Mouse (Mus musculus) forebrain, postnatal 0 days (tissue): ENCODE measurements around the gene Map3k9. TPM values are rescaled to one million over a fixed set of nuclear protein-coding genes. Genes with fewer than 3 reads are reported as not detected.

Experiments
- ATAC-seq: fragments of 200-750 bp; cut with Nextera tagmentation; 2 replicates; pipeline ENCODE4 v1.8.0; 2017; ENCODE audit warnings: mild to moderate bottlenecking, moderate library complexity
- DNase-seq: peaks from one replicate; pipeline ENCODE4 v3.0.0-alpha.2; 2015
- H3K27ac ChIP-seq: fragments of 300-500 bp; sonication (generic); 2 replicates; pipeline ENCODE4 v1.5.1; 2014; ENCODE audit warnings: low read depth, mild to moderate bottlenecking, antibody characterized with exemption, low read length, moderate library complexity, mixed read lengths
- H3K27me3 ChIP-seq: fragments of 300-500 bp; sonication (generic); 2 replicates; pipeline ENCODE4 v1.6.1; 2014; ENCODE audit warnings: mild to moderate bottlenecking, low read length, mixed read lengths; ENCODE audit not compliant: insufficient read depth
- H3K36me3 ChIP-seq: fragments of 300-500 bp; sonication (generic); 2 replicates; pipeline ENCODE4 v1.6.1; 2014; ENCODE audit warnings: mild to moderate bottlenecking, moderate library complexity; ENCODE audit not compliant: insufficient read depth
- H3K4me1 ChIP-seq: fragments of 300-500 bp; sonication (generic); 2 replicates; pipeline ENCODE4 v1.6.1; 2014; ENCODE audit warnings: antibody characterized with exemption; ENCODE audit not compliant: insufficient read depth
- H3K4me2 ChIP-seq: fragments of 300-500 bp; sonication (generic); 2 replicates; pipeline ENCODE4 v1.6.1; 2014; ENCODE audit warnings: low read depth, mild to moderate bottlenecking, moderate library complexity
- H3K4me3 ChIP-seq: fragments of 300-500 bp; sonication (generic); 2 replicates; pipeline ENCODE4 v1.5.1; 2014; ENCODE audit warnings: low read depth, low read length, mixed read lengths
- H3K9ac ChIP-seq: fragments of 300-500 bp; sonication (generic); 2 replicates; pipeline ENCODE4 v1.6.1; 2014; ENCODE audit warnings: mild to moderate bottlenecking
- H3K9me3 ChIP-seq: fragments of 300-500 bp; sonication (generic); 2 replicates; pipeline ENCODE4 v1.6.1; 2016; ENCODE audit warnings: low read length
- CTCF ChIP-seq: sonication (generic); IDR thresholded peaks from 2 replicates; pipeline ENCODE4 v1.5.1; 2016; ENCODE audit warnings: antibody characterized with exemption, control low read depth, low read depth
- WGBS: fragments of 180-500 bp; shearing (Covaris S2); extraction: QIAGEN DNeasy Blood & Tissue Kit; methylation state at CpG from one replicate; pipeline ENCODE4 v1.1.7; 2014; 5-methylcytosine and 5-hydroxymethylcytosine counted together
- polyA plus RNA-seq: library from polyadenylated mRNA; unstranded; fragments of >200 nt; fragmentation: Nextera tagmentation; extraction: Ambion mirVana; gene quantifications from 2 replicates; pipeline ENCODE4 v1.2.1, GENCODE M21; 2015
- total RNA-seq: library from RNA; depleted of rRNA; stranded (reverse); fragments of >200 nt; gene quantifications from 2 replicates; pipeline ENCODE4 v1.2.3, GENCODE M21; 2014

Map3k9 gene
- total and polyA plus RNA-seq, 2 experiments from 2014 or later = 6.5 to 49.2 TPM

DNA sequence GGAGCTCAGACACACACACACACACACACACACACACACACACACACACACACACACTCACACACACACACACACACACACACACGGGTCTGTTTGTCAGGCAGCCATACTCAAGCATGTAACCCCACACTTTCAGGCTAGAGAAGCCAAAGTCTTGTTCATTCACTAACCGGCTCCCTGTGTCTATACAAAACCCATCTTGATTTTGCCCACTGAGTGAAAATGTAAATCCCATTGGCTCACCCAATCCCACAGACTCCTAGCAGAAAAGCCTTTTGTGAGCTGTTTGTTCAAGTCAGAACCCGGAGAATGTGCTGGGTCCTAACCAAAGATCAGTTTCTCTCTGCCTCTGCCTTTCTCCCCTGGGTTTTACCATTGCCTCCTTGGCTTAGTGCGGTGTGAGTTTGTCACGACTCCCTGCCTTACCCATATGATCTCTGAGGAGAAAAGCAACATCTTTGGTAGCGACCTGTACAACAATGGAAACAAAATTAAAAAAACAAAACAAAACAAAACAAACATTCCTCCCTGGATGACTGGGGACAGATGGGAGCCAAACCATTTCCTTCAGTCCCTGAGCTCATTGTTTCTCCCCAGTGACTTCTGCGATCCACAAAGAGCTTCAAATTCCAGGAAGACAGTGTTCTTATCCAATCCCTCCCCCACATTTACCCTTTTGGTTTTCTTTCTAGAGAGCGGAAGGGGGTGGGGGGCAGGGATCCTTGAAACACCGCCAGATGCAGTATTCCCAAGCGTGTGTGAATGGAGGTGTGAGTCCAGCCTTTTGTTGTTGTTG is 35.6 kb upstream of the Map3k9 start:
- peak overlapping the region; percentile 27 for H3K4me2 ChIP-seq
- no peak overlapping the region for H3K9ac ChIP-seq
- ATAC-seq (0 out of 2 replicates have a peak, but pooled peaks have one; percentile 26), DNase-seq (no peak)
- TF ChIP-seq CTCF = no peak
- no peaks in the 10 kb centered on the region for H3K27me3 ChIP-seq
- H3K36me3 ChIP-seq = no peaks in the 10 kb centered on the region
- WGBS = 9% methylated on average over 10 of the region's 10 CpGs
- 0 out of 2 replicates have a peak, but pooled peaks cover 5% of the 10 kb centered on the region for H3K4me1 ChIP-seq
- H3K27ac ChIP-seq = 0 out of 2 replicates have a peak overlapping the region, but pooled peaks have one; percentile 21
- H3K9me3 ChIP-seq = no peaks in the 10 kb centered on the region
- H3K4me3 ChIP-seq = no peak overlapping the region

GRCm38 (mm10) chr12:81814742-81815141 is 33.8 kb upstream of the Map3k9 start:
- H3K4me2 ChIP-seq = no peak overlapping the region
- H3K4me1 ChIP-seq = peaks cover 6% of the 10 kb centered on the region; the same call in 1 of the 2 replicates
- no peak overlapping the region for H3K9ac ChIP-seq
- WGBS = 96% methylated on average over 5 of the region's 5 CpGs
- H3K36me3 ChIP-seq = no peaks in the 10 kb centered on the region
- no peak for DNase-seq
- ATAC-seq = no peak
- no peak overlapping the region for H3K4me3 ChIP-seq
- H3K9me3 ChIP-seq = no peaks in the 10 kb centered on the region
- no peak for TF ChIP-seq CTCF
- no peak overlapping the region for H3K27ac ChIP-seq
- no peaks in the 10 kb centered on the region for H3K27me3 ChIP-seq

DNA sequence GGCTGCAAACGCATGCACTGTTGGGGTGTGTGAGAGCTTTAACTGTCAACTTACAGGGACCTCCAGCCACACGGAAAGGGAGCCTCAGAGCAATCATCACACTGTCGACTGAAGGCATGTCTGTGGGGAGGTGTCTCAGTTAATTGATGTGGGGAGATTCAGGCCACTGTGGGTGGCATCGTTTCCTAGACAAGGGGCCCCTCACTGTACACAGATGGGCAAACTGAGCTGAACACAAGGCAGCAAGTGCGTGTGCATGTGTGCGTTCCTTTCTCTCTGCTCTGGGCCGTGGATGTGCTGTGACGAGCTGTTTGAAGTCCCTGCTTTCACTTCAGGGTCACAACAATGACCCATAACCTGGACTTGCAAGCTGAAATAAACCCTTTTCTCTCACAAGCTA is 29.4 kb upstream of the Map3k9 start:
- ATAC-seq (peak; percentile 45; the same call in 1 of the 2 replicates), DNase-seq (no peak)
- Histone ChIP-seq H3K9me3 (no peaks in the 10 kb centered on the region), H3K4me3 (no peak overlapping the region), H3K36me3 (no peaks in the 10 kb centered on the region), H3K27ac (no peak overlapping the region), H3K4me2 (no peak overlapping the region), H3K4me1 (peaks cover 14% of the 10 kb centered on the region; the same call in 1 of the 2 replicates), H3K9ac (no peak overlapping the region), H3K27me3 (no peaks in the 10 kb centered on the region)
- WGBS = 24% methylated on average over 8 of the region's 8 CpGs
- no peak for TF ChIP-seq CTCF

DNA sequence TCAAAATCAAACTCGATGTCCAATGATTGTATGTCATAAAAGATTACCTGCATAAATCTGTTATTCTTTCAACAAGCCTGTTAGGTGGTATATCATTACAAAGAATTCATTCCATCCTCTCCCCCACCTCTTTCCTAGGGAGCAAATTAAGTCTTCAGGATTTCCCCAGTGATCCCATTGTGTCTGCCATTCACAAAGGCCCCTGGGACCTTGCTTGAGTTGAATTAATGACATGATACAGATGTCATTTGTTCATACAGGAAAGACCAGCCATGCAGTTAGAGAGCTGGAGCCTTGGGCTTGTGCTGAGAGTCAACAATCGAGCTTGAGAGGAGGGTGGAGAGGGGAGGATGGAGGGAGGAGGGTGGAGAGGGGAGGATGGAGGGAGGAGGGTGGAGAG is 27.6 kb upstream of the Map3k9 start:
- TF ChIP-seq CTCF = no peak
- Histone ChIP-seq H3K27me3 (no peaks in the 10 kb centered on the region), H3K4me3 (no peak overlapping the region), H3K9ac (no peak overlapping the region), H3K9me3 (no peaks in the 10 kb centered on the region), H3K4me1 (peaks cover 14% of the 10 kb centered on the region; the same call in 1 of the 2 replicates), H3K36me3 (no peaks in the 10 kb centered on the region), H3K27ac (no peak overlapping the region), H3K4me2 (no peak overlapping the region)
- ATAC-seq (no peak), DNase-seq (no peak)
- 45% methylated on average over 2 of the region's 2 CpGs for WGBS

DNA sequence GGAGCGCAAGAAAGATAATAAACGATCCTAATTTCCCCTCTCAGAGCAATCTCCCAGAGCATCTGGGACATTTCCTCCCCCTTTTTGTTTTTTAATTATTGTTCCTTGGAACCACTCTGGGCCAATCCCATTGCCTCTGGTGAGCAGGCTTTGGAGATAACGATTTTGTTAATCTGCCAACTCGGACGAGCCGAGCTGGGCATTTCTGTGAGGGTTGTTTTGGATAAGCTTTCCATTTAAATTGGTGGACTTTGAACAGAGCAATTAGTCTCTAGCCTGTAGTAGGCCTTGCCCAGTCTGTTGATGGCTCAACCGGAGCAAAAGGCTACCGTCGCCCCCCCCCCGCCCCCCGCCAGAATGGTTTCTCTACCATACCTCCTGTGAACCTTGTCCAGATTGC is 27.0 kb upstream of the Map3k9 start:
- ATAC-seq (0 out of 2 replicates have a peak, but pooled peaks have one; percentile 23), DNase-seq (peak; percentile 17)
- Histone ChIP-seq H3K9ac (no peak overlapping the region), H3K4me1 (peaks cover 14% of the 10 kb centered on the region; the same call in 1 of the 2 replicates), H3K27me3 (no peaks in the 10 kb centered on the region), H3K36me3 (no peaks in the 10 kb centered on the region), H3K27ac (no peak overlapping the region), H3K9me3 (no peaks in the 10 kb centered on the region), H3K4me3 (no peak overlapping the region; the same call in 1 of the 2 replicates), H3K4me2 (peak overlapping the region; percentile 48)
- TF ChIP-seq CTCF = no peak
- WGBS = 14% methylated on average over 11 of the region's 11 CpGs

DNA sequence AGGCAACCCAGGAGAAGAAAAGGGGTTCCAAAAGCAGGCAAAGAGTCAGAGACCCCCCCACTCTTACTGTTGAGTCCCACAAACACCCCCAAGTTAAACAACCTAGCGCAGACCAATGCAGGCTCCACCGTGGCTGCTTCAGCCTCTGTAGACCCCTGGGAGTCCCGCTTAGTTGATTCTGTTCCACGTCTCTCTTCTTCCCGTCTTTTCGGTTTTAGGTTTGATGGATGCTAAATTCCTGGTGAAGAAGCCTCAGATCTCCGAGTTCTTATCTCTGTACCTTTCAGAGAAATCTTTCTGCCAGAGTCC is 26.5 kb upstream of the Map3k9 start:
- 4% methylated on average over 7 of the region's 7 CpGs for WGBS
- ATAC-seq (no peak), DNase-seq (peak; percentile 11)
- Histone ChIP-seq H3K4me3 (peak overlapping the region; percentile 25), H3K4me2 (peak overlapping the region; percentile 48), H3K9ac (no peak overlapping the region), H3K36me3 (no peaks in the 10 kb centered on the region), H3K27ac (no peak overlapping the region), H3K27me3 (no peaks in the 10 kb centered on the region), H3K4me1 (peaks cover 14% of the 10 kb centered on the region; the same call in 1 of the 2 replicates), H3K9me3 (no peaks in the 10 kb centered on the region)
- TF ChIP-seq CTCF = no peak

GRCm38 (mm10) chr12:81806759-81807528 is 26.0 kb upstream of the Map3k9 start:
- Histone ChIP-seq H3K9ac (no peak overlapping the region), H3K36me3 (no peaks in the 10 kb centered on the region), H3K27me3 (no peaks in the 10 kb centered on the region), H3K27ac (no peak overlapping the region), H3K4me1 (peaks cover 14% of the 10 kb centered on the region; the same call in 1 of the 2 replicates), H3K4me2 (peak overlapping the region; percentile 48), H3K4me3 (peak overlapping the region; percentile 25), H3K9me3 (no peaks in the 10 kb centered on the region)
- TF ChIP-seq CTCF = no peak
- WGBS = 24% methylated on average over 17 of the region's 17 CpGs
- no peak for DNase-seq
- no peak for ATAC-seq
